Mouse (Mus musculus): ENCODE data around the gene Hamp2. TPM values are rescaled to one million over a fixed set of nuclear protein-coding genes. Genes with fewer than 3 reads are reported as not detected.

Hamp2 gene
- polyA plus RNA-seq, 1 experiment from 2014 or later, result not detected

- ATAC-seq, result no peak
- Histone ChIP-seq H3K9me3 (replicated peaks; ENCODE audit: control insufficient read depth, low read length) (no peaks in the 10 kb centered on the region), H3K27me3 (replicated peaks; ENCODE audit: control insufficient read depth, insufficient read depth, low read length) (no peaks in the 10 kb centered on the region), H3K4me2 (ENCODE audit: low read length) (no peak overlapping the region), H3K4me1 (ENCODE audit: control insufficient read depth, insufficient read depth, low read length) (no peaks in the 10 kb centered on the region), H3K4me3 (ENCODE audit: low read depth, low read length) (no peak overlapping the region), H3K9ac (ENCODE audit: low read length) (no peak overlapping the region), H3K27ac (ENCODE audit: low read depth, low read length) (no peak overlapping the region), H3K36me3 (ENCODE audit: control insufficient read depth, insufficient read depth, low read length) (no peaks in the 10 kb centered on the region)
- 89% methylated on average over 9 of the region's 9 CpGs for WGBS
- DNase-seq (ENCODE audit: low spot score), result no peak
These were observed 32.7 kb downstream of the Hamp2 start for GRCm38 (mm10) chr7:30891746-30892145.

GRCm38 (mm10) chr7:30890681-30891080 lies 33.8 kb downstream of the Hamp2 start:
- H3K4me2 ChIP-seq (ENCODE audit: low read length), result no peak overlapping the region
- H3K9me3 ChIP-seq (replicated peaks; ENCODE audit: control insufficient read depth, low read length), result no peaks in the 10 kb centered on the region
- no peaks in the 10 kb centered on the region for H3K27me3 ChIP-seq (replicated peaks; ENCODE audit: control insufficient read depth, insufficient read depth, low read length)
- H3K4me3 ChIP-seq (ENCODE audit: low read depth, low read length), result no peak overlapping the region
- H3K9ac ChIP-seq (ENCODE audit: low read length), result no peak overlapping the region
- H3K36me3 ChIP-seq (ENCODE audit: control insufficient read depth, insufficient read depth, low read length), result no peaks in the 10 kb centered on the region
- no peak for ATAC-seq
- H3K27ac ChIP-seq (ENCODE audit: low read depth, low read length), result no peak overlapping the region
- H3K4me1 ChIP-seq (ENCODE audit: control insufficient read depth, insufficient read depth, low read length), result no peaks in the 10 kb centered on the region
- DNase-seq (ENCODE audit: low spot score), result no peak
- 71% methylated on average over 2 of the region's 2 CpGs for WGBS

- no peak overlapping the region for H3K4me3 ChIP-seq (ENCODE audit: low read depth, low read length)
- H3K4me1 ChIP-seq (ENCODE audit: control insufficient read depth, insufficient read depth, low read length), result no peaks in the 10 kb centered on the region
- H3K27ac ChIP-seq (ENCODE audit: low read depth, low read length), result no peak overlapping the region
- 89% methylated on average over 7 of the region's 7 CpGs for WGBS
- no peak overlapping the region for H3K9ac ChIP-seq (ENCODE audit: low read length)
- DNase-seq (ENCODE audit: low spot score) (no peak), ATAC-seq (no peak)
- H3K9me3 ChIP-seq (replicated peaks; ENCODE audit: control insufficient read depth, low read length), result no peaks in the 10 kb centered on the region
- H3K27me3 ChIP-seq (replicated peaks; ENCODE audit: control insufficient read depth, insufficient read depth, low read length), result no peaks in the 10 kb centered on the region
- H3K36me3 ChIP-seq (ENCODE audit: control insufficient read depth, insufficient read depth, low read length), result no peaks in the 10 kb centered on the region
- no peak overlapping the region for H3K4me2 ChIP-seq (ENCODE audit: low read length)
These were observed 35.7 kb downstream of the Hamp2 start for GRCm38 (mm10) chr7:30888786-30889185.

DNA sequence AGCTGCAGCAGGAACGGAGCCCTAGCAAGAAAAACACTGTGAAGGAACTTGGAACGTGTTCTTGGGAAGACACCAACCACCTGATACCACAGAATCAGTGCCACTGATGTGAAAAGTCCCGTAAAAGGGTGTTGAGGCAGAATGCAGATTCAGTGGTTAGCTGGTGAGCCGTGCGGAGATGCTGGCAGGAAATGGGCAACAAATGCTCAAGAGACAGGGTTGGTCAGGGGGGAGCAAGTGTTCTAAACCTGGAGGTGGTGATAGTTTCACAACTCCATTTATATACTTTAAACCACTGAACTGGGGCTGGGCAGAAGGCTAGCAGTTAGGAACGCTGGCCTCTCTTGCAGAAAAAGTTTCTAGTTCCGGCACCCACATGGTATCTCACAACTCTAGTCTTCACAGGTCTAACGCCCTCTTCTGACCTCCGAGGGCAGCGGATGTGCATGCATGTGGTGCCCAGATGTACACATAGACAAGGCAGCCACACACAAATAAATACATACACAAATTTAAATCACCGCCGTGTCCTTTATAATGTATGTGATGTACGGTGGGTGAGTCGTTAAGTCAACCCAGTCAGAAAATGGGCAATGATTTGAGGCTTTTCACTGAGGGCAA lies 36.8 kb downstream of the Hamp2 start:
- Histone ChIP-seq H3K4me2 (ENCODE audit: low read length) (no peak overlapping the region), H3K36me3 (ENCODE audit: control insufficient read depth, insufficient read depth, low read length) (no peaks in the 10 kb centered on the region), H3K9me3 (replicated peaks; ENCODE audit: control insufficient read depth, low read length) (no peaks in the 10 kb centered on the region), H3K27ac (ENCODE audit: low read depth, low read length) (no peak overlapping the region), H3K27me3 (replicated peaks; ENCODE audit: control insufficient read depth, insufficient read depth, low read length) (no peaks in the 10 kb centered on the region), H3K4me1 (ENCODE audit: control insufficient read depth, insufficient read depth, low read length) (no peaks in the 10 kb centered on the region), H3K4me3 (ENCODE audit: low read depth, low read length) (no peak overlapping the region), H3K9ac (ENCODE audit: low read length) (no peak overlapping the region)
- ATAC-seq (no peak), DNase-seq (ENCODE audit: low spot score) (no peak)
- 87% methylated on average over 14 of the region's 14 CpGs for WGBS

DNA sequence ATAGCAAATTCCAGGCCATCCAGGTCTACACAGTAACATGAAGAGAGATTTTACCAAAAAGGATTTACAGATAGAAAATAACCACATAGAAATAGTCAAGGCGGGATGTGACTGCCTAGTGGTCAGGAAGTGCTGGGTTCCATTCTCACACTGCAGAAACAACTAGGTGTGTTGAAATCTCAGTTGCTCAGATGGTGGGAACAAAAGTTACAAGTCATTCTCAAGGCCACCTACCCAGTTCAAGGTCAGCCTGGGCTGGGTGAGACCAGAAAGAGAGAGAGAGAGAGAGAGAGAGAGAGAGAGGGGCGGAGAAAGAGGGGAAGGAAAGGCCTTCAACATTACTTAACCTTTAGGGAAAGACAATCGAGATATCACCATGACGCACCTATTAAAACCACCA lies 37.6 kb downstream of the Hamp2 start:
- ATAC-seq (no peak), DNase-seq (ENCODE audit: low spot score) (no peak)
- Histone ChIP-seq H3K27me3 (replicated peaks; ENCODE audit: control insufficient read depth, insufficient read depth, low read length) (no peaks in the 10 kb centered on the region), H3K4me1 (ENCODE audit: control insufficient read depth, insufficient read depth, low read length) (no peaks in the 10 kb centered on the region), H3K9me3 (replicated peaks; ENCODE audit: control insufficient read depth, low read length) (no peaks in the 10 kb centered on the region), H3K27ac (ENCODE audit: low read depth, low read length) (no peak overlapping the region), H3K4me2 (ENCODE audit: low read length) (no peak overlapping the region), H3K4me3 (ENCODE audit: low read depth, low read length) (no peak overlapping the region), H3K36me3 (ENCODE audit: control insufficient read depth, insufficient read depth, low read length) (no peaks in the 10 kb centered on the region), H3K9ac (ENCODE audit: low read length) (no peak overlapping the region)
- 85% methylated on average over 4 of the region's 4 CpGs for WGBS

- no peak for DNase-seq (ENCODE audit: low spot score)
- no peak overlapping the region for H3K4me3 ChIP-seq (ENCODE audit: low read depth, low read length)
These were observed 40.4 kb downstream of the Hamp2 start for GRCm38 (mm10) chr7:30884047-30884446.

GRCm38 (mm10) chr7:30881367-30881766 lies 43.1 kb downstream of the Hamp2 start:
- Histone ChIP-seq H3K9ac (ENCODE audit: low read length) (no peak overlapping the region), H3K4me2 (ENCODE audit: low read length) (no peak overlapping the region), H3K4me3 (ENCODE audit: low read depth, low read length) (no peak overlapping the region), H3K36me3 (ENCODE audit: control insufficient read depth, insufficient read depth, low read length) (no peaks in the 10 kb centered on the region), H3K9me3 (replicated peaks; ENCODE audit: control insufficient read depth, low read length) (no peaks in the 10 kb centered on the region), H3K4me1 (ENCODE audit: control insufficient read depth, insufficient read depth, low read length) (no peaks in the 10 kb centered on the region), H3K27me3 (replicated peaks; ENCODE audit: control insufficient read depth, insufficient read depth, low read length) (no peaks in the 10 kb centered on the region), H3K27ac (ENCODE audit: low read depth, low read length) (no peak overlapping the region)
- DNase-seq (ENCODE audit: low spot score) (no peak), ATAC-seq (no peak)
- WGBS, result 89% methylated on average over 3 of the region's 3 CpGs

More at GRCm38 (mm10) chr7:30884047-30884446, 40.4 kb downstream of the Hamp2 start:
- Histone ChIP-seq H3K9ac (ENCODE audit: low read length) (no peak overlapping the region), H3K9me3 (replicated peaks; ENCODE audit: control insufficient read depth, low read length) (no peaks in the 10 kb centered on the region), H3K27ac (ENCODE audit: low read depth, low read length) (no peak overlapping the region), H3K4me2 (ENCODE audit: low read length) (no peak overlapping the region), H3K4me1 (ENCODE audit: control insufficient read depth, insufficient read depth, low read length) (no peaks in the 10 kb centered on the region), H3K36me3 (ENCODE audit: control insufficient read depth, insufficient read depth, low read length) (no peaks in the 10 kb centered on the region), H3K27me3 (replicated peaks; ENCODE audit: control insufficient read depth, insufficient read depth, low read length) (no peaks in the 10 kb centered on the region)
- no peak for ATAC-seq

- H3K27ac ChIP-seq (ENCODE audit: low read depth, low read length), result no peak within 1 kb of the TSS
- 66% methylated on average over 7 of the region's 7 CpGs for WGBS
- DNase-seq (ENCODE audit: low spot score), result no peak
These were observed 44.3 kb downstream of the Hamp2 start, which contains the start of gene Cd22 for GRCm38 (mm10) chr7:30880176-30880575. Gene Cd22, minus strand, starts transcription at chr7:30880342.

DNA sequence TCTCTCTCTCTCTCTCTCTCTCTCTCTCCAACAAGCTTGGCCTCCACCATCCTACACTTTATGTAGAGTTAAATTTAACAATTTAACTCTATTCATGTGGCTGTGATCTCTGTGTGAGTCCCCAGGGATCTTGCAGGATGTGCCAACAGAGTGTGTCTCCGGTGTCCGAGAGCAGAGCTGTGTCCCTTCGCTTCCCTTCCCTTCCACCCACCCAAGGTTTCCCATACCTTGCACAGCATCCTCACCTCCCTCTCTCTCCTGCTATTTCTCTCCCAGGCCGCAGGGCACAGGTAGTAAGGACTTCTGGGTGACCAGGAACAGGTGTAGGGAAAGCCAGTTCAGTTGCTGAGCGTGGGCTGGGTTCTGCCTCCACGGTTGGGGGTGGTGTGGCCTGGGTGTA lies 45.5 kb downstream of the Hamp2 start:
- Histone ChIP-seq H3K4me3 (ENCODE audit: low read depth, low read length) (no peak overlapping the region), H3K4me2 (ENCODE audit: low read length) (no peak overlapping the region), H3K27me3 (replicated peaks; ENCODE audit: control insufficient read depth, insufficient read depth, low read length) (no peaks in the 10 kb centered on the region), H3K4me1 (ENCODE audit: control insufficient read depth, insufficient read depth, low read length) (no peaks in the 10 kb centered on the region), H3K9me3 (replicated peaks; ENCODE audit: control insufficient read depth, low read length) (no peaks in the 10 kb centered on the region), H3K36me3 (ENCODE audit: control insufficient read depth, insufficient read depth, low read length) (no peaks in the 10 kb centered on the region), H3K9ac (ENCODE audit: low read length) (no peak overlapping the region), H3K27ac (ENCODE audit: low read depth, low read length) (no peak overlapping the region)
- WGBS, result 84% methylated on average over 6 of the region's 6 CpGs
- no peak for DNase-seq (ENCODE audit: low spot score)
- no peak for ATAC-seq

More at GRCm38 (mm10) chr7:30880176-30880575, 44.3 kb downstream of the Hamp2 start, which contains the start of gene Cd22:
- no peaks in the 10 kb centered on the region for H3K4me1 ChIP-seq (ENCODE audit: control insufficient read depth, insufficient read depth, low read length)
- H3K27me3 ChIP-seq (replicated peaks; ENCODE audit: control insufficient read depth, insufficient read depth, low read length), result no peaks in the 10 kb centered on the region
- no peak within 1 kb of the TSS for H3K4me2 ChIP-seq (ENCODE audit: low read length)
- no peaks in the 10 kb centered on the region for H3K9me3 ChIP-seq (replicated peaks; ENCODE audit: control insufficient read depth, low read length)
- ATAC-seq, result no peak
- no peak within 1 kb of the TSS for H3K9ac ChIP-seq (ENCODE audit: low read length)
- H3K4me3 ChIP-seq (ENCODE audit: low read depth, low read length), result no peak within 1 kb of the TSS
- H3K36me3 ChIP-seq (ENCODE audit: control insufficient read depth, insufficient read depth, low read length), result no peaks in the 10 kb centered on the region
